Mouse (Mus musculus) intestine, embryonic 16.5 days (tissue): ENCODE data around the gene Cyfip2. TPM values are rescaled to one million over a fixed set of nuclear protein-coding genes. Genes with fewer than 3 reads are reported as not detected.

ENCODE experiments used
- ATAC-seq: fragments of 200-750 bp; cut with Nextera tagmentation; 2 replicates; pipeline ENCODE4 v1.8.0; 2017; ENCODE audit warnings: moderate TSS enrichment, moderate library complexity
- H3K27ac ChIP-seq: fragments of 300-500 bp; sonication (generic); 2 replicates; pipeline ENCODE4 v1.5.1; 2014; ENCODE audit warnings: mild to moderate bottlenecking, low read length
- H3K27me3 ChIP-seq: fragments of 300-500 bp; sonication (generic); replicated peaks from 2 replicates; pipeline ENCODE4 v1.6.1; 2014; ENCODE audit warnings: low read length, control low read depth, mixed read lengths; ENCODE audit not compliant: control insufficient read depth, insufficient read depth
- H3K36me3 ChIP-seq: fragments of 300-500 bp; sonication (generic); 2 replicates; pipeline ENCODE4 v1.6.1; 2014; ENCODE audit warnings: low read length, control low read depth; ENCODE audit not compliant: control insufficient read depth, insufficient read depth
- H3K4me1 ChIP-seq: fragments of 300-500 bp; sonication (generic); 2 replicates; pipeline ENCODE4 v1.6.1; 2014; ENCODE audit warnings: low read length, control low read depth, mixed read lengths; ENCODE audit not compliant: control insufficient read depth, insufficient read depth
- H3K4me2 ChIP-seq: fragments of 300-500 bp; sonication (generic); 2 replicates; pipeline ENCODE4 v1.6.1; 2014; ENCODE audit warnings: low read depth, low read length, control low read depth
- H3K4me3 ChIP-seq: fragments of 300-500 bp; sonication (generic); 2 replicates; pipeline ENCODE4 v1.5.1; 2014; ENCODE audit warnings: mild to moderate bottlenecking, low read length
- H3K9ac ChIP-seq: fragments of 300-500 bp; sonication (generic); 2 replicates; pipeline ENCODE4 v1.6.1; 2014; ENCODE audit warnings: low read depth, low read length
- H3K9me3 ChIP-seq: fragments of 300-500 bp; sonication (generic); 2 replicates; pipeline ENCODE4 v1.6.1; 2016; ENCODE audit warnings: low read length, control low read depth; ENCODE audit not compliant: control insufficient read depth
- WGBS: fragments of 180-500 bp; shearing (Covaris S2); extraction: QIAGEN DNeasy Blood & Tissue Kit; methylation state at CpG from one replicate; pipeline ENCODE4 v1.1.7; 2014; 5-methylcytosine and 5-hydroxymethylcytosine counted together
- polyA plus RNA-seq: library from polyadenylated mRNA; unstranded; fragments of >200 nt; fragmentation: Nextera tagmentation; extraction: Ambion mirVana; gene quantifications from 2 replicates; pipeline ENCODE4 v1.2.1, GENCODE M21; 2015

The Cyfip2 gene
- polyA plus RNA-seq, 1 experiment from 2014 or later: 5.7 TPM

GRCm38 (mm10) chr11:46269893-46270292, 42.8 kb downstream of the Cyfip2 start:
- WGBS: 64% methylated on average over 3 of the region's 3 CpGs
- H3K27me3 ChIP-seq: no peaks in the 10 kb centered on the region
- H3K36me3 ChIP-seq: 0 out of 2 replicates have a peak, but pooled peaks cover 2% of the 10 kb centered on the region
- H3K9ac ChIP-seq: no peak overlapping the region
- H3K4me1 ChIP-seq: no peaks in the 10 kb centered on the region
- H3K9me3 ChIP-seq: no peaks in the 10 kb centered on the region
- no peak for ATAC-seq
- H3K4me3 ChIP-seq: no peak overlapping the region
- H3K27ac ChIP-seq: no peak overlapping the region
- no peak overlapping the region for H3K4me2 ChIP-seq

- no peak overlapping the region for H3K4me2 ChIP-seq
- WGBS: 65% methylated on average over 9 of the region's 9 CpGs
- H3K9ac ChIP-seq: no peak overlapping the region
- H3K4me3 ChIP-seq: no peak overlapping the region
- H3K4me1 ChIP-seq: no peaks in the 10 kb centered on the region
- no peak overlapping the region for H3K27ac ChIP-seq
- ATAC-seq: no peak
- no peaks in the 10 kb centered on the region for H3K9me3 ChIP-seq
- 0 out of 2 replicates have a peak, but pooled peaks cover 2% of the 10 kb centered on the region for H3K36me3 ChIP-seq
- no peaks in the 10 kb centered on the region for H3K27me3 ChIP-seq
Observed at GRCm38 (mm10) chr11:46269391-46269790, 43.3 kb downstream of the Cyfip2 start.

GRCm38 (mm10) chr11:46268991-46269390, 43.7 kb downstream of the Cyfip2 start:
- ATAC-seq: no peak; the same call in 1 of the 2 replicates
- Histone ChIP-seq H3K4me1 (no peaks in the 10 kb centered on the region), H3K9ac (no peak overlapping the region), H3K4me3 (no peak overlapping the region), H3K9me3 (no peaks in the 10 kb centered on the region), H3K27me3 (no peaks in the 10 kb centered on the region), H3K27ac (no peak overlapping the region), H3K4me2 (no peak overlapping the region), H3K36me3 (0 out of 2 replicates have a peak, but pooled peaks cover 2% of the 10 kb centered on the region)
- WGBS: 23% methylated on average over 7 of the region's 7 CpGs

GRCm38 (mm10) chr11:46265031-46265786, 47.5 kb downstream of the Cyfip2 start:
- no peak overlapping the region for H3K4me2 ChIP-seq
- no peak overlapping the region for H3K9ac ChIP-seq
- no peaks in the 10 kb centered on the region for H3K27me3 ChIP-seq
- no peak for ATAC-seq
- 0 out of 2 replicates have a peak, but pooled peaks cover 2% of the 10 kb centered on the region for H3K36me3 ChIP-seq
- no peaks in the 10 kb centered on the region for H3K9me3 ChIP-seq
- H3K27ac ChIP-seq: no peak overlapping the region
- H3K4me1 ChIP-seq: no peaks in the 10 kb centered on the region
- WGBS: 80% methylated on average over 11 of the region's 11 CpGs
- no peak overlapping the region for H3K4me3 ChIP-seq

GRCm38 (mm10) chr11:46264584-46264983, 48.1 kb downstream of the Cyfip2 start:
- Histone ChIP-seq H3K27me3 (no peaks in the 10 kb centered on the region), H3K36me3 (0 out of 2 replicates have a peak, but pooled peaks cover 2% of the 10 kb centered on the region), H3K4me1 (no peaks in the 10 kb centered on the region), H3K4me3 (no peak overlapping the region), H3K4me2 (no peak overlapping the region), H3K9ac (no peak overlapping the region), H3K9me3 (no peaks in the 10 kb centered on the region), H3K27ac (no peak overlapping the region)
- WGBS: 74% methylated on average over 3 of the region's 3 CpGs
- no peak for ATAC-seq

GRCm38 (mm10) chr11:46263291-46263690, 49.4 kb downstream of the Cyfip2 start:
- ATAC-seq: no peak
- H3K4me2 ChIP-seq: no peak overlapping the region
- no peak overlapping the region for H3K4me3 ChIP-seq
- no peaks in the 10 kb centered on the region for H3K4me1 ChIP-seq
- WGBS: 93% methylated on average over 11 of the region's 11 CpGs
- no peak overlapping the region for H3K9ac ChIP-seq
- no peak overlapping the region for H3K27ac ChIP-seq
- 0 out of 2 replicates have a peak, but pooled peaks cover 2% of the 10 kb centered on the region for H3K36me3 ChIP-seq
- H3K9me3 ChIP-seq: no peaks in the 10 kb centered on the region
- H3K27me3 ChIP-seq: no peaks in the 10 kb centered on the region

- Histone ChIP-seq H3K4me3 (no peak overlapping the region), H3K4me1 (no peaks in the 10 kb centered on the region), H3K9ac (no peak overlapping the region), H3K27me3 (no peaks in the 10 kb centered on the region), H3K27ac (no peak overlapping the region), H3K36me3 (no peaks in the 10 kb centered on the region), H3K9me3 (no peaks in the 10 kb centered on the region), H3K4me2 (no peak overlapping the region)
- no peak for ATAC-seq
- 83% methylated on average over 3 of the region's 3 CpGs for WGBS
Observed at GRCm38 (mm10) chr11:46262854-46263253, 49.8 kb downstream of the Cyfip2 start.

GRCm38 (mm10) chr11:46258749-46259148, 53.9 kb downstream of the Cyfip2 start:
- Histone ChIP-seq H3K36me3 (no peaks in the 10 kb centered on the region), H3K27me3 (no peaks in the 10 kb centered on the region), H3K27ac (no peak overlapping the region), H3K9me3 (no peaks in the 10 kb centered on the region), H3K4me2 (no peak overlapping the region), H3K9ac (no peak overlapping the region), H3K4me1 (no peaks in the 10 kb centered on the region), H3K4me3 (no peak overlapping the region)
- WGBS: 91% methylated on average over 8 of the region's 8 CpGs
- ATAC-seq: no peak

- Histone ChIP-seq H3K9ac (no peak overlapping the region), H3K4me2 (no peak overlapping the region), H3K4me1 (no peaks in the 10 kb centered on the region), H3K4me3 (no peak overlapping the region), H3K27me3 (no peaks in the 10 kb centered on the region), H3K36me3 (no peaks in the 10 kb centered on the region), H3K9me3 (no peaks in the 10 kb centered on the region), H3K27ac (no peak overlapping the region)
- 68% methylated on average over 4 of the region's 4 CpGs for WGBS
- no peak for ATAC-seq
Observed at GRCm38 (mm10) chr11:46258207-46258606, 54.5 kb downstream of the Cyfip2 start.
